Mouse (Mus musculus): ENCODE measurements around the gene Doxl2.
A peak's percentile ranks its signal among the peaks of the same experiment; 100 is the strongest.
"Not testable (repeated sequence)": the region's sequence is repeated elsewhere in the genome, so short reads cannot be mapped to it uniquely, and the experiment has no call there.

Doxl2 gene

DNA sequence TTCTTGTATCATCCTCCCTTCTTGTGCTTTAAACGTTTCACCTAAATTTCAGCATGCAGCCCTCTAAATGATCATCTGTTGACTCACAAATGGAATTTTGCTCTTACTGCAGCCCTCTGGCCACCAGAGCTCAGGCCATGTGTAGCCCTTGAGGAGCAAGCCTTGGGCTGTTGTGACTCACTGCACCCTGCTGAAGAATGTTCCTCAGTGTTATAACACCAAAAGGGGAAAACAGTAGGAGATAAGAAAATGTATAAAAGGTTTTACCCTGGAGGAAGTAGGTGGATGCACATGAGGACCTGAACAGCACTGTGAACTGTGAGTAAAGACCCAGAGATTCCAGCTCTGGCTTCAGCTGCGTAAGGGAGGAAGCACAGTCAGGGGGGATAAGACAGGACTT is at the start of gene Doxl2:
Doxl2 (plus strand) TSS at position 301 of the 400 bp plus-strand sequence.
- no peak for DNase-seq (ENCODE audit: low spot score)

DNA sequence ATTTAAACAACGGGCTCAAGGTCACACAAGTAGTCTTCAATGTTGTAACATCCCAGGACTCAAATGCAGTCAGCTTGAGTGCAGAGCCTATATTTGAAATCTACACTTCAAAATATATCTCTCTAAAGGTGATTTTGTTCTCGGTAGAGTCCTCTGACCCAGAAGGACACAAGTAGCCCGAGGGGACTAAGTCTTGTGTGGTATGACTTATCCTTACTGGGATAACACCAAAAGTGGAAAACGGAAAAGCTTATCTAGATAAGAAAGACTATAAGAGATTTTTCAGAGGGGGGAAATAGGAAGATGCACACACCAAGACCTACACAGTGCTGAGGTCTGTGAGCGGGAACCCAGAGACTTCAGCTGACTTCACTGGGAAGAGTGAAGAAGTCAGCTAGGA is 45.2 kb upstream of the Doxl2 start, which contains the start of gene 1600015I10Rik:
1600015I10Rik (plus strand) TSS at position 301 of the 400 bp plus-strand sequence.
- no peak for DNase-seq (ENCODE audit: low spot score)

DNA sequence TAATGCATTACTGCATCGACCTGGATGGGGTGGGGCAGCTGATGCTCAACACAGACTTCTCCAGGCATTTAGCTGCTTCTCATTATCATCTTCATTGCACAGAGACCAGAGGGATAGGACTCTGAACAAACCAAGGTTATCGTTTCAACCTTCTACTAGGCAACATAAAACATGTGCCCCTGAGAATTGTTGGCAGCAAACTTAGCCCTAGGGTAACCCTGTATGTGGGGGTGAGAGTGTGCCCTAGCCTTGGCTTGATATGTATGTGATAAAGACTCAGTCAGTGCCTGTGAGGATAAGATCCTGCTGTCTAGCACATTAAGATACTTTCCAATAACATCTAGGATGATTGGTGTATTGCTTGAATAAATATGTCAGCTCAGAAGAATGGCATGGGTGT is 25.2 kb upstream of the Doxl2 start:
- DNase-seq (ENCODE audit: low spot score), result no peak

DNA sequence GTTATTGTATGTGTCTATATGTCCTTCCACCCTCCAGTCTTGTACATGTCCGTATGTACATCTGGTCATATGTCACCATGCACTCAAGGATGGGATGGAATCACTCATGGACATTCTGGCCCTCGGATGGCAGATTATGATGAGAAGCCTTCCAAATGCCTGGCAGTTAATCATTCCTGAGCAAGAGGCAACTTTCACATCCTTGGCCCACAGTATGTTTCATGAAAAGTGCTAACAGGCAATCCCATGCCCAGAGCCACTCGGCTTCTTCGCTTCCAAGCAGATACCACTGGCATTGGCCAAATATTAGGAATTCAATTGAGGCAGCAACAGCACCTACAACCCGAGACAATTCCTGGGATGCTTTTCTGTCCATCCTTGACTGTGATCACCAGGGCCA is 24.1 kb upstream of the Doxl2 start:
- DNase-seq (ENCODE audit: low spot score), result no peak

DNA sequence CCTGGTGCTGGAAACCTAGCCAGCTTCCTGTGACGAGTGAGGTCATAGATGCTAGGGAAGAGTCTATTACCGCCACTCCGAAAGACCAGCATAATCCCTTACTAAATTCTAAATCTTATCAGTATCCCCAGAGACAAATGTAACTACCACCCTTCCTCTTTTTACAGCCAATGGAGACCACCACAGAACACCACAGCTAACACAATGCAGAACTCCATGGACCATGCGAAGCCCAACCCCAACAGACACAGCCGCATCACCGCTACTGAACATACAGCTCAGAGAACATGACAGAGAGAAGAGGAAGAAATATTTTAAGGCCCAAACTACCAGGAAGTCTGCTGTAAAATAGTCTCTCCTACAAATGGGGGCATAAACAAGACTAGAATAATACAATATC is 23.1 kb upstream of the Doxl2 start:
- no peak for DNase-seq (ENCODE audit: low spot score)

DNA sequence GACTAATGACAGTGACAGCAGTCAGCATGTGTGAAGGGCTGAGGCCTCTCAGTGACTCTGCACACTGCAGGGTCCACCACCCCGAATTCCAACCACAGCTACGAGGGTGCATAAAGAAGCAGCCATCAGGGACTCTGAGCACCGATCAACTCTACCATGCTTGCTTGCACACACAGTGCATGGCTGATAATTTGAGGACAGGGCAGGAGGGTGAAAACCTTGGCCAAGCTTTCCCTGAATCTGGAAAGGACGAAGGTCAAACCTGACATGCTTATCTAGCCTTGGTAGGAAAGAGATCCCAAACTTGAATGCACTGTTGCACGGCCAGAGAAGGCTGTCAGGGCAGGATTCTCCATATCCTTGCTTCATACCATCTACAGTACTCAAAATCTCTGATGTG is 21.5 kb upstream of the Doxl2 start:
- no peak for DNase-seq (ENCODE audit: low spot score)

DNA sequence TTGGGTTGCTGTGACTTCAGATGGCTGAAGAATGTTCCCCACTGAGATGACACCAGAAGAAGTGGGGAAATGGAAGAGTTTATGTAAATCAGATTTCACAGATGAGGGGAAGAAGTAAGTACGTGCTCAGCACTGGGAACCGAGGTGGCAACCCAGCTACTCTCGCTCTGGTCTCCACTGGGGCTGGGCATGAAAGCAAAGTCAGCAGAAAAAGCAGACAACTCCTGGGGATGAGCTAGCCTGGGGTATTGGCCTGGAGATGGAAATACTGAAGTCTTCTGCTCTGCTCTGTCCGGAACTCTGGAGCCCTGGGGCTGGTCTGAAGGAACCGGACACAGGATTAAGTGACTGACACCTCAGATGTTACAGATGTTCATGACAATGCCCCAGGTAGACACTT is 20.6 kb upstream of the Doxl2 start:
- no peak for DNase-seq (ENCODE audit: low spot score)

DNA sequence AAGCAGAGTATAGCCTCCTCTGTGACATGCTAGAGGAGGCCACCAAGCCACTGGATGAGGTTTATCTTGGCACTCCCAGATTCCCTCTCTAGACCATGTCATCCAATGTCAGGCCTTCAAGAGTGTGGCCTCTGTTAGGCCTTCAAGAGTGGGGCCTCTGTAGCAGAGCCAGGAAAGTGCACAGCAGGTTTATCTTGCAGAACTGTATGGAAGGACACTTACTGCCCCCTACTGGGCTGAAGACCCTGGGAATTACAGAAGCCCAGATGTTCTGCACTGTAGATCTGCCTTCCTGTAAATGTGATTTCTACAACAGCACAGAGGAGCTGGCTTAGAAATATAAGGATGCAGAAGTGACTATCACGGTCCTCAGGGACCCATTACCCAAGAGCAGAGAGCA is 19.8 kb upstream of the Doxl2 start:
- DNase-seq (ENCODE audit: low spot score), result peak; percentile 42

DNA sequence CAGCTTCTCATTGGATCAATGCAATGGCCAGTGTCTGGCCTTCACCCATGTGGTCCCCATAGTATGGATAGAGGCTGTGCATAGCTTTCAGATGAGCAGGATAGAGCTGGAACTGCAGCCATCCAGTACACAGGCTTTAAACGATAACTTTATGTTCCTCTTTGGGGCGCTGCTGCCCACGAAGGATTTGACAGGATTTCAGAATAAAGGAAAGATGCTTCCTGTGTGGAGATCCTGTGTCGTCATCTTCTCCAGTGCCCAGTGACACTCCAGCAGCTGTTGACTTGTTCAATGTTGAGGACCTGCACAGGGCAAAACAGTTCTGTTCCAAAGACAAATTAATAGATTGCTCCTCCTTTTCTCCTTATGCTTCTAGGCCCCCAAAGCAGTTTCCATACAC is 18.0 kb upstream of the Doxl2 start:
- no peak for DNase-seq (ENCODE audit: low spot score)

DNA sequence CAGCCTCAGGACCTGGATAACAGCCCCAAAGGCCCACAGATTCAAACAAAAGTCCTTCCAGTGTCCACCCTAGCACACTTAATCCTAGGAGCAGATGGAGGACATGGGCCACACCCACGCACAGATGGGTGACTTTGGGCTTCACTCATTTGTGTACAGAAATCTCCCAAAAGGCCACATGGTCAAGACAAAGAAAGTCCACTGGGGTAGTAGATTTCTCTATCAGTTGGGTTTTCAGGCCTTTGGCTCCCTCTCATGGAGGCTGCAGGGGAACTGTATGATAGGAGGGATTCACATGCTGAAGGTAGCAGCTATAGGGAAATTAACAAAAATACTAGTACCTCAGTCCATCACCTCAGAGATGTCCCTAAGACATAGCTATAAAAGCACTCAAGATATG is 16.7 kb upstream of the Doxl2 start:
- DNase-seq (ENCODE audit: low spot score), result peak; percentile 42

DNA sequence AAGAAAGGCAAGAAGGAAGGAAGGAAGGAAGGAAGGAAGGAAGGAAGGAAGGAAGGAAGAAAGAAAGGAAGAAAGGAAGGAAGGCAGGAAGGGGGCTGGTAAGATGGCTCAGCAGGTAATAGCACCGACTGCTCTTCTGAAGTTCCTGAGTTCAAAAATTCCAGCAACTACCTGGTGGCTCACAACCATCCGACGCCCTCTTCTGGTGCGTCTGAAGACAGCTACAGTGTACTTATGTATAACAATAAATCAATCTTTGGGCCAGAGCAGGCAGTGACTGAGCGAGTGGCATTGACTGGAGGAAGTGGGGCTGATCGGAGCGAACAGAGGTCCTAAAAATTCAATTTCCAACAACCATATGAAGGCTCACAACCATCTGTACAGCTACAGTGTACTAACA is 15.6 kb upstream of the Doxl2 start:
- DNase-seq (ENCODE audit: low spot score), result not testable (repeated sequence)

DNA sequence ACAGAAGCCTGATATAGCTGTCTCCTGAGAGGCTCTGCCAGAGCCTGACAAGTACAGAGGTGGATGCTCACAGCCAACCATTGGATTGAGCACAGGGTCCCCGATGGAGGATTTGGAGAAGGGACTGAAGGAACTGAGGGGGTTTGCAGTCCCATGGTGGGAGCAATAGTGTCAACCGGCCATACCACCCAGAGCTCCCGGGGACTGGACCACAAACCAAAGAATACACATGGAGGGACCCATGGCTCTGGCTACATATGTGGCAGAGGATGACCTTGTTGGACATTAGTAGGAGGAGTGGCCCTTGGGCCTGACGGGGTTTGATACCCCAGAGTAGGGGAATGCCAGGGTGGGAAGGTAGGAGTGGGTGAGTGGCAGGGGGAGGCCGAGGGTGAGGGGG is 8.1 kb upstream of the Doxl2 start:
- not testable (repeated sequence) for DNase-seq (ENCODE audit: low spot score)

DNA sequence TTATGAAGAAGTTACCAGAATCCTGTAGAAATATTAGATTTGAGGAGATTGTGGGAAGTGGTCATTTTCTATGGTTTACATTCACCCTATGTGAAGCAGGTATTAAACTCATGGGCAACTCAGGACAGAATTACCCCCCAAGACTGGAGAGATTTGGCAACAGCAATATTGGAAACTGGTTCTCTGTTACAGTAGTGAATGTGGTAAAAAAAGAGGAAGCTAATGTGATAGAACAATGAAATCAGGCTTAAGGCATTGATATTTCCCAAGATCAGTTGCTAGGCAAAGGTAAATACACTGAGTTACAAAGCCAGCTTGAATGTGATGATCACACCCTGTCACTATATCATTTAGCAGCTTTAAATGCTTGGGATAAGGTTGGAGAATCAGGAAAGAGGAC is 6.9 kb upstream of the Doxl2 start:
- no peak for DNase-seq (ENCODE audit: low spot score)

DNA sequence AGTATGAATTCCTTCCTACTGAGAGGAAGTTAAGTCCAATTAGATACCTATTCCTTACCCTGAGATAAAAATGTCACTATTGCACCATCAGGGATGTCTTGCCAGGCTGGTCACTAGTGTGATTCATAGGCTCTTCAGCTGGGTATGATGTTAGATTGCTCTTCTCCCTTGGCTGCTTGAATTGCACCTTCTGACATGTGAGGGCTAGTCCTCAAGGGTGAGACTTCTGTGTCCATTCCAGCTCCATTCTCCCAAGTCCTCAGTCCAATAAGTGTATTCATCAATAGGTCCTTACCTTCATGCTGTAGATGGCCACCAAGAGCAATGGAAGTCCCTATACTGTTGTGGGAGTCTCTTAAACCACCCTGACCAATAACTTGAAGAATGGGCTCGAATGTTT is 4.9 kb downstream of the Doxl2 start:
- DNase-seq (ENCODE audit: low spot score), result no peak

DNA sequence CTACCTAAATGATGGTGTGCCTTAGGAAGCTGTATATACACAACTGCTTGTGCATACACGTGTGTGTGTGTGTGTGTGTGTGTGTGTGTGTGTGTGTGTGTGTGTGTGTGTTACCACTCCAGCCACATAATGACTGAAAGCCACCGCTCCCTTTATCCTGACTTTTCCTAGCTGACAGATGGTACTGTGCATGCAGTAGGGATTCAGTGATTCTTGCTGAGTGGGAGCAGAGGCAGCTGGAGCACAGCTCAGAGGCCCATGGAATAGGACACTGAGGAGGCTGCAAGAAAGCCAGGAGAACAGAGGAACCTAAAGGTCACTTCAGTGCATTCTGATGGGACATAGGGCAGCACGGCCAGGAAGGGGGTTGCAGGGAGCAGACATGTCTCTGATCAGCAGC is 7.5 kb downstream of the Doxl2 start:
- no peak for DNase-seq (ENCODE audit: low spot score)

DNA sequence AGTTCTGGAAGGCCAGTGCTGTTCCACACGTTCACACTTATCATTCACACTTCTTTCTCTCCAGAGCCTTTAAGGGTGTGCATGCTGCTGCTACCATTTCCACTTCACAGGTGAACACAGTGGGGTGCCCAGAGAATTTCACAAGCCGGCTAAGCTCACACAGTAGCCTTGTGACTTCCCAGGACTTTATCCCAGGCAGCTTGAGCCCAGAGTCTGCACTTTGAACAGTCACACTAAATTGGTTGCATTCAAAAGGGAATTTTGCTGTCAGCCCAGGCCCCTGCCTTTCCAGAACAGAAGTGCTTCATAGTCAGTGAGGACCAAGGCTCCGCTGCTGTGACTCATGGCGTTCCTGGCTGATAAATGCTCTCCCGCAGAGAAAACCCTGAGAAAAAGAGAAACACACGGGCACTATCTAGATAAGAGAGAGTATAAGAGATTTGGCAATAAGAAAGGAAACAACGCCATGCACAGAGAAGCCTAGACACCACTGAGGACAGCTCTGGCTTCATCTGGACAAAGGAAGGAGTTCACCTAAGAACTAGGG is 11.8 kb downstream of the Doxl2 start, which contains the start of gene Svs1:
Svs1 (plus strand) TSS at position 418 of the 547 bp plus-strand sequence.
- DNase-seq (ENCODE audit: low spot score), result no peak

DNA sequence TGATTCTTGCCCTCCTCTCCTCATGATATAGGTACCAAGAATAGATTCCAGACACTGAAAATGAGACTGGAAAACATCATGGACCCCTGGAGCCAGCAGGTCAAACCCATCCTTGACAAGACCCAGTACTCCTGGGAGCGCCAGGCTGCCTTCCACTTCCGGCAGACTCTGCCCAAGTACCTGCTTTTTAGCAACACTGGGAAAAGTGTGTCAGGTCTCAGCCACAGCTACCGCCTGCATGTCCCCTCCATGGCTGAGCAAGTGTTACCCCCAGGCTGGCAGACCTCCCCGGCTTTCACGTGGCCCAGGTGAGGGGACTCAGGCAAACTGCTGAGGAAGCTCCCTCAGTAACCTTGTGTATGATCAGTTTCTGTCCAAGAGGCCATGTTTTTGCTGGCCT is 15.2 kb downstream of the Doxl2 start:
- DNase-seq (ENCODE audit: low spot score), result no peak

DNA sequence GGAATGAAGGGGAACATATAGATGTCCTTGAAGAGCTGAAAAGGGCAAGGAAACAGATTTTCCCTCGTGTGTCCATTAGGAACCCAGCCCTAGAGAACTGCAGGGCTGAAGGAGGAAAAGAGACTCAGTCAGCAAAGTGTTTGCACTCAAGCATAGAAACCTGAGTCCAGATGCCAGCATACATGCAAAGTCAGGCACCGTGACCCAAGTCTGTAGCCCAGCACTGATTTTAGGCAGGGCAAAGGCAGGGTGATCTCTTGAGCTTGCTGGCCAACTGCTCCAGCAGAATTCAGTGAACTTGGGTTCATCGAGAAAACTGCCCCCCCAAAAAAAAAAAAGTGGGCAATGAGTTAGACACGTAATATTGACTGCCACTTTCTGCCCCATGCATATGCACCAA is 17.2 kb downstream of the Doxl2 start:
- DNase-seq (ENCODE audit: low spot score), result no peak

DNA sequence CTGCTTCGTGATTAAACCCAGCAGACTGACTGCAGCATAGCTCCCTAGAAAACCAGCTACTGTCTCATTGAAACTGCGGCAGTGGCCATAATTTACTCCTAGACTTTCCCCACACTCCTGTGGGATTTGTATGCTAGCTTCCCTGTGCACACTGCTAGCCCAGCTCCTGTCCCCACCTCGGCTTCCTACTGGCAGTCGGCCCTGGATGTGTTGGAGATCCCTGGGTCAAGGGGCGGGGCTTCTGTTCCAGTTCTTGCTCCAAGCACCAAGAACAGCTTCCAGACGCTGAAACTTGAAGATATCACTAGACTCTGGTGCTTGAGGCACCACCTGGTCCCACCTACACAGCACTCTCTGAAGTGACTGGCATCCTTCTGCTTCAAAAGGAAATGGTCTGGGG is 23.4 kb downstream of the Doxl2 start:
- DNase-seq (ENCODE audit: low spot score), result no peak

DNA sequence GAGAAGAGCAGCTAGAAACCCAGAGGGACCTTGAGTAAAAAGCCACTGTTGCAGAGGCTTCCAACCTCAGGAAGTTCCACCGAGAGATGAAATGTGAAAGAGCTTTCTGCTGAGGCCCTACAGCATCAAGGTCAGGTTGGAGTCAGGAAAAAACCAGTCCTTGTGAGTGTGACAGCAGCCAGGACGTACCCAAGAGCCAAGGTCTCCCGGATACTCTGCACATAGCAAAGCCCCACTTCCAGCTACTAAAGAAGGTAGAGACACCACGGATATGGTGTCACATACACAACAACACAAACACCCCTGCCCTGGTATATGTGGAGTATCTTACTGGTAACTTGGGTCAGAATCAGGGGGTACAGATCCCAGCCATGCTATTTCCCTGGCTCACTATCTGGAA is 24.0 kb downstream of the Doxl2 start:
- DNase-seq (ENCODE audit: low spot score), result no peak

DNA sequence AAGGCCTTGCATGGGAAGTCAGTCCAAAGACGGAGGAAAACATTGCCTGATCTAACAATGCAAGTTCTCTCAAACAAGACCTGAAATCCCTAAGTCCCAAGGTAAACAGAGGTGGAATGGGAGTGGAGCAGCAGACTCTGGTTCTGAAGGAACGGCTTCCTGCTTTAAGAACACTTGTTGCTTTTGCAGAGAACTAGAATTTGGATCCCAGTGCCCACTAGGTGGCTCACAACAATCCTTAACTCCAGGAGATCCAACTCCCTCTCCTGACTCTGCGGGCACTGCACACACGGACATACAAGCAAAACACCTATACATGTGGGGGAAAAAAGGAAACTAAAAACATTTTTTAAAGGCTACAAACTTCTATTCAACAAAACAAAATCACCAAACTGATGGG is 28.6 kb downstream of the Doxl2 start:
- DNase-seq (ENCODE audit: low spot score), result peak; percentile 26

DNA sequence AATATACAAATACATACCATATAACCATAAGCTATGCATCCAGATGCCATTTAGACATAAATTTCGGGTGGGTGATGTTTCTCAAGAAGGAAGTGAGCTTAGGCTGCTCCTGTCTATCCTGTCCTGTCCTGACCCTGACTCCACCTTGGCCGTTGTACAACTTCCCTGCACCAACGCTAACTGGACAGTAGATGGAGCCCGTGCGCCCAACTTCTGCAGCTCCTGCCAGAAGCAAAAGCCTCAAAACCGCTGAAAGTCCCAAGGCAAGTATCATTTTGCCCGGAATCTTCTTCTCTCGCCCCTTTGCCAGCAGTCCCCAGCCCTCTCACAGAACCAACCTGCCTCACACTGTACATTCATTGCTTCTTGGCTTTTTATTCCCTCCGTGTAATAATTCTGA is 33.2 kb downstream of the Doxl2 start:
- peak; percentile 84 for DNase-seq (ENCODE audit: low spot score)

DNA sequence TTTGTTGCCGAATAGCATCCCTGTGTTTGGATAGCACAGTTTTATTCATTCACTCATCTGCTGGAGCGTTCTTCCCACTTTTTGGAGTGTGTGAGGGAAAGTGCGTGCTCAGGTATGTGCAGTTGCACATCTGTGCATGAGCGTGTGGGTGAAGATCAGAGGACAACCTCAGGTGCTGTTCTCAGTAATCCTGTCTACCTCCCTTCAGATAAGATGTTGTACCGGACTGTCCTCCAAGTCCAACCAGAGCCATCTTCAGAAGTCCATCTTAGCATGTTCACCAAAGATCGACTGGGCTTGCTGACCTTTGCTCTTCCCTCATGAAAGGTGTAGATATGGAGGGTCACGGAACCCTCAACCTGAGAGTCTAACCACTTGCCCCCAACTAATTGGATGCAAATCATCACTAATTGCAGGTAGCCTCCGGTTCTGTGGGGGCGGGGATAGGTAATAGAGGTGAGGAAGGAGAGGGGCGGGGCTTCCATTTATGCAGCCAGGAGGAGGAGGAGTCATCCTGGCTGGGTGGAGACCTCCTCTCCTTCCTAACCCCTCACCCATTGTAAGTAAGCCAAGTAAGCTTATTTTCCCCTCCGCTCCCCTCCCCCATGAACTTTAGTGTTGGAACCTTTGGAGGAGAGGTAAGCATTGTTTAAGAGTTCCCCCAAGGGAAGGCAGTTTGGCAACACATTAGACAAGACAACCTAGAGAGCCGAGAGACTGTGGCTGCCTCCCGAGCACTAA is 33.8 kb downstream of the Doxl2 start:
- no peak for DNase-seq (ENCODE audit: low spot score)

DNA sequence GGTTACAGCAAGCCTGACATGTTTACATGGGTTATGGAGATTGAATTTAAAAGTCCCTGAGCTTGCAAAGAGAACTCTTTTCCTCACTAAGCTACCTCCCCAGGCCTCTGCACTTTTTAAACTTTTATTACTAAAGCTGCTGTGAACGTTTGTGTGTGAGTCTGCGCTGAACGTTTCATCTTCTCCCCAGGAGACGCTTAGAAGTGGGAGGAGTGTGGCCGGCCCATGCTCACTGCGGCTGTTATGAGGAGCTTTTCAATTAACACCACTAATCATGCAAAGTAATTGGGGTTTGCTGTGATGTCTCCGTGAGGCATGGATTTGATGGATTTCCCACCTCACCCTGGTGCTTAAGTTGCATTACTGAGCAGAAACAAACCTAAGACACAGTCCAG is 34.4 kb downstream of the Doxl2 start:
- no peak for DNase-seq (ENCODE audit: low spot score)

Data from adipocyte (in vitro differentiated cells).